Mouse (Mus musculus) liver, embryonic 14.5 days (tissue): ENCODE measurements around the gene Usmg5. TPM values are rescaled to one million over a fixed set of nuclear protein-coding genes. Genes with fewer than 3 reads are reported as not detected.
"Not testable (repeated sequence)": the region's sequence is repeated elsewhere in the genome, so short reads cannot be mapped to it uniquely, and the experiment has no call there.

Experiments used
- ATAC-seq: fragments of 200-750 bp; cut with Nextera tagmentation; 2 replicates; pipeline ENCODE4 v1.8.0; 2017; ENCODE audit warnings: moderate number of reproducible peaks, mild to moderate bottlenecking, moderate library complexity; ENCODE audit not compliant: insufficient read depth
- DNase-seq, 3 experiments: peaks; one replicate each; pipeline ENCODE4 v3.0.0-alpha.2; 2012 to 2013; ENCODE audit warnings: low read depth in 3 of 3, low spot score in 3 of 3
- H3K27ac ChIP-seq: fragments of 300-500 bp; sonication (generic); 2 replicates; pipeline ENCODE4 v1.5.1; 2014; ENCODE audit warnings: moderate library complexity, mild to moderate bottlenecking, control low read depth, inconsistent platforms
- H3K27me3 ChIP-seq: fragments of 300-500 bp; sonication (generic); 2 replicates; pipeline ENCODE4 v1.6.1; 2014; ENCODE audit warnings: mild to moderate bottlenecking, low read length, moderate library complexity; ENCODE audit not compliant: control insufficient read depth, insufficient read depth
- H3K36me3 ChIP-seq: fragments of 300-500 bp; sonication (generic); replicated peaks from 2 replicates; pipeline ENCODE4 v1.6.1; 2014; ENCODE audit warnings: low read depth; ENCODE audit not compliant: control insufficient read depth, insufficient read depth
- H3K4me1 ChIP-seq, 2 experiments: fragments of 200-500 bp in 1 of 2; fragments of 300-500 bp in 1 of 2; sonication (generic) in 1 of 2; replicated peaks; 2 replicates each; pipeline ENCODE4 v1.6.1; 2012 to 2014; ENCODE audit warnings: antibody characterized with exemption in 1 of 2, inconsistent platforms in 1 of 2, low read length in 1 of 2; ENCODE audit not compliant: control insufficient read depth in 2 of 2, insufficient read depth in 2 of 2
- H3K4me2 ChIP-seq: fragments of 300-500 bp; sonication (generic); 2 replicates; pipeline ENCODE4 v1.6.1; 2014; ENCODE audit warnings: low read depth, mild to moderate bottlenecking, control low read depth, moderate library complexity
- H3K4me3 ChIP-seq, 2 experiments: fragments of 200-500 bp in 1 of 2; fragments of 300-500 bp in 1 of 2; sonication (generic) in 1 of 2; 2 replicates each; pipeline ENCODE4 v1.5.1; 2012 to 2014; ENCODE audit warnings: low read depth in 2 of 2, low read length in 2 of 2, mild to moderate bottlenecking in 2 of 2, control low read depth in 1 of 2, inconsistent platforms in 1 of 2, moderate library complexity in 1 of 2; ENCODE audit not compliant: insufficient read depth in 1 of 2
- H3K9ac ChIP-seq: fragments of 300-500 bp; sonication (generic); replicated peaks from 2 replicates; pipeline ENCODE4 v1.6.1; 2014; ENCODE audit warnings: mild to moderate bottlenecking, control low read depth, moderate library complexity
- H3K9me3 ChIP-seq: fragments of 300-500 bp; sonication (generic); 2 replicates; pipeline ENCODE4 v1.6.1; 2016; ENCODE audit warnings: low read length, mixed read lengths; ENCODE audit not compliant: control insufficient read depth
- CTCF ChIP-seq: IDR thresholded peaks from 2 replicates; pipeline ENCODE4 v1.5.1; 2016; ENCODE audit warnings: antibody characterized with exemption, low read depth, control low read depth
- EP300 ChIP-seq: IDR thresholded peaks from 2 replicates; pipeline ENCODE4 v1.6.1; 2016; ENCODE audit warnings: antibody characterized with exemption, low read depth
- WGBS: fragments of 180-500 bp; shearing (Covaris S2); extraction: QIAGEN DNeasy Blood & Tissue Kit; methylation state at CpG from one replicate; pipeline ENCODE4 v1.1.7; 2014; ENCODE audit not compliant: insufficient replicate concordance; 5-methylcytosine and 5-hydroxymethylcytosine counted together
- polyA plus RNA-seq, 2 experiments: library from polyadenylated mRNA; depleted of rRNA in 1 of 2; stranded (reverse) in 1 of 2; unstranded in 1 of 2; fragments of >200 nt; fragmentation: Nextera tagmentation in 1 of 2; extraction: Ambion mirVana in 1 of 2; gene quantifications; 2 replicates each; pipeline versions ENCODE4 v1.2.1 to v1.2.3; 2012 to 2014

Usmg5 gene
- polyA plus RNA-seq (2012; rRNA removed) (351 and 427 TPM in 2 replicates), polyA plus RNA-seq (2014; fragmentation: Nextera tagmentation; extraction: Ambion mirVana) (916 and 969 TPM in 2 replicates)

DNA sequence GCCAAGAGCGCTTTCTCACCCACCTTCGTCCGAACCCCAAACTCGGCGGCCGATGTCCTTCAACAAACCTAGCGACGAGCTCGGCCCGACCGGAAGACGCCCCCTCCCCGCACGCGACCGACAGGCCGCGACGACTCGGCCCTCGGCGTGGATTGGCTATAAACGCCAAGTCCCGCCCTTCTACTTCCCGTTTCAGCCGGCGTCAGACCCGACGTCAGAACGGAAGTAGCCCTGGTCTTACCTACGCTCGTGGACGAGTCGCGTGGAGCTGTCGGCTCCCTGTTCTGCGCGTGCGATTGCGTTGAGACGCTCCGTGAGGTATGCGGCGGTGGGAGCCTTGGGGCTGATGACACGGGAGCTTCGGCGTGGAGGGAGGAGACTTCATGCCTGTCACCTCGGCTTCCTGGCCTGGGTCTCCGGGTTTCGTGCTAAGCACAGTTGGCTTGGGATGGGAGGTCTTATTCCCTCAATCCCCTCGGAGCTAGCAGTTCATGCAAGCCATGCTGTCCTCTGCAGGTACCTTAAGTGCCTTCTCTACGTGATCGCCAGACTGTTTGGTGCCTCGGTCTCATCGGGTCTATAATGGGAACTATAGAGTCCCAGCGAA is at the start of gene Usmg5, which contains the start of gene Pdcd11:
TSS of gene Usmg5 (minus strand) at position 98 of the 607 bp plus-strand sequence.
TSS of gene Pdcd11 (plus strand) at position 219 of the 607 bp plus-strand sequence.
- no peaks in the 10 kb centered on the region for H3K27me3 ChIP-seq
- peak within 1 kb of the TSS; percentile 95 for H3K4me2 ChIP-seq
- H3K36me3 ChIP-seq, result peaks cover 11% of the 10 kb centered on the region
- H3K4me3 ChIP-seq, result peak within 1 kb of the TSS; percentile 90 to 93
- TF ChIP-seq CTCF, result no peak
- TF ChIP-seq EP300, result no peak
- DNase-seq (peak; percentile 88 to 90 (median 90)), ATAC-seq (peak; percentile 97)
- H3K9ac ChIP-seq, result peak within 1 kb of the TSS; percentile 98
- H3K9me3 ChIP-seq, result no peaks in the 10 kb centered on the region
- H3K27ac ChIP-seq, result peak within 1 kb of the TSS; percentile 32
- under 1% methylated on average over 56 of the region's 56 CpGs for WGBS
- peaks cover 8 to 13% of the 10 kb centered on the region in 2 experiments for H3K4me1 ChIP-seq

GRCm38 (mm10) chr19:47139611-47140010 is 49.2 kb upstream of the Usmg5 start:
- H3K9ac ChIP-seq, H3K4me1 ChIP-seq, DNase-seq, ATAC-seq, H3K9me3 ChIP-seq, H3K36me3 ChIP-seq, H3K4me2 ChIP-seq, H3K4me3 ChIP-seq, H3K27me3 ChIP-seq, H3K27ac ChIP-seq: not testable (repeated sequence)
- 41% methylated on average over 7 of the region's 7 CpGs for WGBS

- TF ChIP-seq CTCF (no peak), EP300 (no peak)
- H3K4me1 ChIP-seq, result peaks cover 0 to 6% of the 10 kb centered on the region in 2 experiments; a peak in 3 of 4 replicates
- H3K4me2 ChIP-seq, result peak within 1 kb of the TSS; percentile 30
- 5% methylated on average over 28 of the region's 28 CpGs for WGBS
- H3K9ac ChIP-seq, result peak within 1 kb of the TSS; percentile 39; the same call in 1 of the 2 replicates
- H3K27me3 ChIP-seq, result no peaks in the 10 kb centered on the region; the same call in 1 of the 2 replicates
- ATAC-seq (no peak), DNase-seq (no peak)
- no peak within 1 kb of the TSS for H3K27ac ChIP-seq
- H3K4me3 ChIP-seq, result peak within 1 kb of the TSS; percentile 27 to 56
- no peaks in the 10 kb centered on the region for H3K36me3 ChIP-seq
- H3K9me3 ChIP-seq, result no peaks in the 10 kb centered on the region
Observed at GRCm38 (mm10) chr19:47137771-47138421, 47.4 kb upstream of the Usmg5 start, which contains the start of gene Calhm2. Calhm2 (minus strand) TSS chr19:47138294.

- ATAC-seq, result peak; percentile 62
Observed at GRCm38 (mm10) chr19:47137051-47137581, 46.7 kb upstream of the Usmg5 start.

GRCm38 (mm10) chr19:47136170-47136569 is 45.7 kb upstream of the Usmg5 start:
- H3K27ac ChIP-seq, result no peak overlapping the region
- H3K4me1 ChIP-seq, result peaks cover 0 to 6% of the 10 kb centered on the region in 2 experiments; a peak in 3 of 4 replicates
- H3K9me3 ChIP-seq, result no peaks in the 10 kb centered on the region
- H3K4me3 ChIP-seq, result no peak overlapping the region
- H3K27me3 ChIP-seq, result no peaks in the 10 kb centered on the region; the same call in 1 of the 2 replicates
- no peak for DNase-seq
- TF ChIP-seq CTCF, result no peak
- no peak for TF ChIP-seq EP300
- ATAC-seq, result no peak
- WGBS, result 67% methylated on average over 5 of the region's 5 CpGs
- no peak overlapping the region for H3K4me2 ChIP-seq
- peaks cover 3% of the 10 kb centered on the region; the same call in 1 of the 2 replicates for H3K36me3 ChIP-seq
- H3K9ac ChIP-seq, result no peak overlapping the region

More at GRCm38 (mm10) chr19:47137051-47137581, 46.7 kb upstream of the Usmg5 start:
- Histone ChIP-seq H3K27ac (no peak overlapping the region), H3K9ac (no peak overlapping the region; the same call in 1 of the 2 replicates), H3K4me1 (peaks cover 0 to 6% of the 10 kb centered on the region in 2 experiments; a peak in 3 of 4 replicates), H3K4me3 (peak overlapping the region; percentile 27 to 40), H3K27me3 (no peaks in the 10 kb centered on the region; the same call in 1 of the 2 replicates), H3K36me3 (no peaks in the 10 kb centered on the region), H3K9me3 (no peaks in the 10 kb centered on the region), H3K4me2 (peak overlapping the region; percentile 30)
- DNase-seq, result peak in 2 of 3 experiments; percentile 31 to 33
- TF ChIP-seq CTCF (no peak), EP300 (no peak)
- 4% methylated on average over 6 of the region's 6 CpGs for WGBS
